Mouse (Mus musculus) small intestine, adult 2 months (tissue): ENCODE results near the gene Ugt1a8. TPM values are rescaled to one million over a fixed set of nuclear protein-coding genes. Genes with fewer than 3 reads are reported as not detected.

Source experiments
- H3K27ac ChIP-seq: fragments of 200-500 bp; 2 replicates; pipeline ENCODE4 v1.5.1; 2012; ENCODE audit warnings: low read depth, low read length, control low read depth, inconsistent platforms; ENCODE audit not compliant: insufficient read depth
- H3K27me3 ChIP-seq: fragments of 200-500 bp; 2 replicates; pipeline ENCODE4 v1.6.1; 2012; ENCODE audit warnings: mild to moderate bottlenecking, moderate library complexity, low read length, inconsistent platforms; ENCODE audit not compliant: control insufficient read depth, insufficient read depth
- H3K36me3 ChIP-seq: fragments of 200-500 bp; 2 replicates; pipeline ENCODE4 v1.6.1; 2012; ENCODE audit warnings: mild to moderate bottlenecking, low read length, control low read depth, inconsistent platforms; ENCODE audit not compliant: control insufficient read depth, insufficient read depth
- H3K4me1 ChIP-seq: fragments of 200-500 bp; 2 replicates; pipeline ENCODE4 v1.6.1; 2012; ENCODE audit warnings: low read length, inconsistent platforms, mixed read lengths; ENCODE audit not compliant: control insufficient read depth, insufficient read depth, insufficient read length
- H3K4me3 ChIP-seq: fragments of 200-500 bp; 2 replicates; pipeline ENCODE4 v1.5.1; 2012; ENCODE audit warnings: low read depth, mild to moderate bottlenecking, control low read depth, inconsistent platforms, low read length, moderate library complexity
- CTCF ChIP-seq: fragments of 200-500 bp; IDR thresholded peaks from 2 replicates; pipeline ENCODE4 v1.5.1; 2012; ENCODE audit warnings: low read depth, mild to moderate bottlenecking, control low read depth, inconsistent platforms, low read length, moderate library complexity, mixed read lengths; ENCODE audit not compliant: insufficient replicate concordance, insufficient read length; ENCODE audit errors: extremely low read depth
- POLR2A ChIP-seq: fragments of 200-500 bp; IDR thresholded peaks from 2 replicates; pipeline ENCODE4 v1.6.1; 2012; ENCODE audit warnings: low read depth, mild to moderate bottlenecking, control low read depth, inconsistent platforms, low read length, moderate library complexity
- WGBS: fragments of 180-500 bp; shearing (Covaris S2); methylation state at CpG from one replicate; pipeline ENCODE4 v1.1.7; 2018; 5-methylcytosine and 5-hydroxymethylcytosine counted together
- polyA plus RNA-seq: library from polyadenylated mRNA; depleted of rRNA; stranded (reverse); fragments of >200 nt; gene quantifications from 2 replicates; pipeline ENCODE4 v1.2.3, GENCODE M21; 2012

Ugt1a8 gene
- polyA plus RNA-seq, 1 experiment: not detected

GRCm38 (mm10) chr1:88249596-88249995, 162.0 kb downstream of the Ugt1a8 start:
- H3K27ac ChIP-seq: no peak overlapping the region
- H3K4me3 ChIP-seq: no peak overlapping the region
- H3K27me3 ChIP-seq: no peaks in the 10 kb centered on the region
- H3K36me3 ChIP-seq: no peaks in the 10 kb centered on the region
- H3K4me1 ChIP-seq: peaks cover 15% of the 10 kb centered on the region
- WGBS: 83% methylated on average over 7 of the region's 7 CpGs
- no peak for TF ChIP-seq POLR2A
- no peak for TF ChIP-seq CTCF

- H3K36me3 ChIP-seq: no peaks in the 10 kb centered on the region
- H3K27me3 ChIP-seq: no peaks in the 10 kb centered on the region
- no peak overlapping the region for H3K4me3 ChIP-seq
- peaks cover 15% of the 10 kb centered on the region for H3K4me1 ChIP-seq
- TF ChIP-seq CTCF: no peak
- TF ChIP-seq POLR2A: no peak
- 82% methylated on average over 5 of the region's 5 CpGs for WGBS
- no peak overlapping the region for H3K27ac ChIP-seq
Measured at GRCm38 (mm10) chr1:88250023-88250422, 162.4 kb downstream of the Ugt1a8 start.

DNA sequence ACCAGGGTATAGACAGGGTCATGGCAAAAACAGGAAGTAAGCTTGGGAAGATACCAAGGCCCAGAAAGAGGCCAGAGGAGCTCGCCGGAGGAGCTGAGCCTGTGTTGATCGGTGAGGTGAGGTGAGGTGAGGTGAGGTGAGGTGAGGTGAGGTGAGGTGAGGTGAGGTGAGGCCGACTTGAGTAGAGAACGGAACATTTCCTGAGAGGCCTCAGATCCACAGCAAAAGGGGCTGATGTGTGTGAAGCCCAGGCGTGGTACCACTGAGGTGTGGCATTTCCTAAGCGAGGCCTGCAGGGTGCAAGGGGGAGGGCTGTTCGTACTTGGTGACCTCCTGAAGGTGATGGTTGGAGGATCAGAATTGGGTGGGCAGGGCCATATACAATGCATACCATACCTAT, 165.5 kb downstream of the Ugt1a8 start:
- no peaks in the 10 kb centered on the region for H3K27me3 ChIP-seq
- H3K27ac ChIP-seq: peak overlapping the region; percentile 15; the same call in 1 of the 2 replicates
- no peaks in the 10 kb centered on the region for H3K36me3 ChIP-seq
- 52% methylated on average over 8 of the region's 8 CpGs for WGBS
- TF ChIP-seq POLR2A (no peak), CTCF (no peak)
- peaks cover 12% of the 10 kb centered on the region for H3K4me1 ChIP-seq
- H3K4me3 ChIP-seq: no peak overlapping the region

GRCm38 (mm10) chr1:88253540-88253939, 165.9 kb downstream of the Ugt1a8 start:
- H3K4me3 ChIP-seq: no peak overlapping the region
- no peaks in the 10 kb centered on the region for H3K36me3 ChIP-seq
- H3K27me3 ChIP-seq: no peaks in the 10 kb centered on the region
- WGBS: 51% methylated on average over 6 of the region's 6 CpGs
- peaks cover 12% of the 10 kb centered on the region for H3K4me1 ChIP-seq
- H3K27ac ChIP-seq: peak overlapping the region; percentile 15; the same call in 1 of the 2 replicates
- TF ChIP-seq POLR2A (no peak), CTCF (no peak)

DNA sequence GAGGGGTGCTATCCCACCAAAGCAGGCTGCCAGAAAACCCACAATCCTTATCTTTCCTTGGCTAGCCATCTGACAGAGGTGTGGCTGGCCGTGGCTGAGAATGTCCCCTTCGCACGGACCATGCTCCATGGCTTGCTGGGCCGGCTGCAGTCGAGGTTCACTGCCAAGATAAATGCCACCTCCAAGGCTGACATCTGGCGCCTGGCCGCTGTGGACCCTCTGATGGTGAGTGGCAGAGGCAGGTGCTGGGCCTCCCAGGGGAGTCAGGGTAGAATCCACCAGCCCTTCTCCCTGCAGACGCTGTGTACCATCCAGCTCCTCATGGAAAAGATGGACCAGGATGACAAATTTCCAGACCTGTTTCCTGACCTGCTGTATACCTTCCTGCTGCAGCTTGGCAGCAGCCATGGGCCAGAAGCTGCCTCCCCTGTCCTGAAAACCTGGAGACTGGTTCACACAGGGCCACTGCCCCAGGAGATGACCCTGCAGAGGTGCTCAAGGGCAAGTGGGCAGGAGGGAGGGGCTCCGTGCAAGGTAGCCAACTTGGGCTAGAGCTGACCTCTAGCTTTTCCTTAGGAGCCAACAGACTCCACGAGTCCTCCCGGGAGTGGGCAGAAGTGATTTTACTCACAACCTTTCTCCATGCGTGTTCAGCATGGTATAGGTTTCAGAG, 167.3 kb downstream of the Ugt1a8 start:
- peaks cover 15% of the 10 kb centered on the region for H3K4me1 ChIP-seq
- peaks cover 2% of the 10 kb centered on the region; the same call in 1 of the 2 replicates for H3K36me3 ChIP-seq
- H3K27ac ChIP-seq: no peak overlapping the region
- WGBS: 83% methylated on average over 12 of the region's 12 CpGs
- H3K27me3 ChIP-seq: no peaks in the 10 kb centered on the region
- no peak overlapping the region for H3K4me3 ChIP-seq
- TF ChIP-seq POLR2A (no peak), CTCF (no peak)

- H3K36me3 ChIP-seq: peaks cover 2% of the 10 kb centered on the region; the same call in 1 of the 2 replicates
- no peak overlapping the region for H3K4me3 ChIP-seq
- H3K27me3 ChIP-seq: no peaks in the 10 kb centered on the region
- peaks cover 19% of the 10 kb centered on the region for H3K4me1 ChIP-seq
- WGBS: 63% methylated on average over 2 of the region's 2 CpGs
- H3K27ac ChIP-seq: no peak overlapping the region
- TF ChIP-seq POLR2A (no peak), CTCF (no peak)
Measured at GRCm38 (mm10) chr1:88255466-88255857, 167.8 kb downstream of the Ugt1a8 start.

GRCm38 (mm10) chr1:88255989-88256754, 168.6 kb downstream of the Ugt1a8 start:
- Histone ChIP-seq H3K27me3 (no peaks in the 10 kb centered on the region), H3K36me3 (peaks cover 5% of the 10 kb centered on the region), H3K4me3 (no peak overlapping the region), H3K27ac (no peak overlapping the region), H3K4me1 (peaks cover 19% of the 10 kb centered on the region)
- TF ChIP-seq POLR2A (no peak), CTCF (no peak)
- 82% methylated on average over 13 of the region's 13 CpGs for WGBS
